Mouse (Mus musculus) hindbrain, embryonic 10.5 days (tissue): ENCODE results near the gene Plcb3. TPM values are rescaled to one million over a fixed set of nuclear protein-coding genes. Genes with fewer than 3 reads are reported as not detected.
A peak's percentile ranks its signal among the peaks of the same experiment; 100 is the strongest.

Experiments
- DNase-seq: peaks from one replicate; pipeline ENCODE4 v3.0.0-alpha.2; 2017; ENCODE audit warnings: low spot score
- H3K27ac ChIP-seq: fragments of 300-500 bp; sonication (generic); 2 replicates; pipeline ENCODE4 v1.5.1; 2016; ENCODE audit warnings: mild to moderate bottlenecking, moderate library complexity
- H3K27me3 ChIP-seq: fragments of 300-500 bp; sonication (generic); 2 replicates; pipeline ENCODE4 v1.6.1; 2016; ENCODE audit warnings: mild to moderate bottlenecking; ENCODE audit not compliant: poor library complexity, insufficient read depth, severe bottlenecking
- H3K36me3 ChIP-seq: fragments of 300-500 bp; sonication (generic); 2 replicates; pipeline ENCODE4 v1.6.1; 2016; ENCODE audit warnings: mild to moderate bottlenecking, moderate library complexity
- H3K4me1 ChIP-seq: fragments of 300-500 bp; sonication (generic); replicated peaks from 2 replicates; pipeline ENCODE4 v1.6.1; 2016; ENCODE audit warnings: mild to moderate bottlenecking
- H3K4me3 ChIP-seq: fragments of 300-500 bp; sonication (generic); 2 replicates; pipeline ENCODE4 v1.5.1; 2016; ENCODE audit warnings: mild to moderate bottlenecking, moderate library complexity
- H3K9me3 ChIP-seq: fragments of 300-500 bp; sonication (generic); 2 replicates; pipeline ENCODE4 v1.6.1; 2016; ENCODE audit warnings: mild to moderate bottlenecking, moderate library complexity
- WGBS: fragments of 180-500 bp; shearing (Covaris S2); methylation state at CpG from one replicate; pipeline ENCODE4 v1.1.7; 2016; 5-methylcytosine and 5-hydroxymethylcytosine counted together
- polyA plus RNA-seq: library from polyadenylated mRNA; unstranded; fragments of >200 nt; fragmentation: Nextera tagmentation; extraction: Ambion mirVana; gene quantifications from 2 replicates; pipeline ENCODE4 v1.2.1, GENCODE M21; 2016

Plcb3 gene
- polyA plus RNA-seq, 1 experiment from 2014 or later: 22.3 TPM

DNA sequence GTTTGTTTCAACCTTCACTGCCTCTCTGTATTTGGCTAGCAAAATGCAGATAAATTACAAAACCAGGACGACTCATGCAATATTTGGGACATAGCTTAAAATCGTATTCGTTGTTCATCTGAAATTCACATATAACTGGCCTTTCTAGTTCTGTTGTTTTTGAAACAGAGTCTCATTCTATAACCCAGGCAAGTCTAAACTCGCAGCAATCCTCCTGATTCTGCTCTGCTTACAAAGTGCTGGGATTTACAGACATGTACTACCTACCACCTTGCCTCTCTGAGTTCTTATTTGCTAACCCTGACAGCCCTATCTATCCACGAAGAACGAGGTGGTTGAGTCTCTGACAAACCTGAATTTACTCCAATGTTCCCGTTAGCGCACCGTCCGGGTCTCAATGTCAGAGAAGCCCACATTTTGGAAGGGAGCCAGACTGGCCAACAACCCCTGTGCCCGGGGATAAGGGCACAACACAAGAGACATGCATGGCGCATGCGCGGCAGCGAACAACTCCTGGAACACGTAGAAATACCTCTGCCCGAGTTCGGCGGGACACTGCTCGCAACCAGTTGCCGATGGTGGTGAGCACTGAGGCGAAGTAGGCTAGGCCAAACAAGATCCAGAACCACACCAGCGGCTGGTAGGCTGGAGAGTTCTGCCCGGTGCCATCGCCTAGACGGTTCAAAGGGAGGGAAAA is 49.6 kb downstream of the Plcb3 start:
- DNase-seq: peak; percentile 46
- H3K27me3 ChIP-seq: peaks cover 97% of the 10 kb centered on the region
- H3K4me1 ChIP-seq: peaks cover 43% of the 10 kb centered on the region
- 10% methylated on average over 26 of the region's 26 CpGs for WGBS
- H3K36me3 ChIP-seq: no peaks in the 10 kb centered on the region
- peak overlapping the region; percentile 36 for H3K4me3 ChIP-seq
- H3K27ac ChIP-seq: no peak overlapping the region
- 0 out of 2 replicates have a peak, but pooled peaks cover 2% of the 10 kb centered on the region for H3K9me3 ChIP-seq

- peaks cover 87% of the 10 kb centered on the region for H3K27me3 ChIP-seq
- no peak overlapping the region for H3K27ac ChIP-seq
- H3K9me3 ChIP-seq: 0 out of 2 replicates have a peak, but pooled peaks cover 2% of the 10 kb centered on the region
- no peaks in the 10 kb centered on the region for H3K36me3 ChIP-seq
- peak; percentile 22 for DNase-seq
- peak overlapping the region; percentile 14 for H3K4me3 ChIP-seq
- WGBS: 4% methylated on average over 40 of the region's 40 CpGs
- H3K4me1 ChIP-seq: peaks cover 42% of the 10 kb centered on the region
These were observed 50.5 kb downstream of the Plcb3 start for GRCm38 (mm10) chr19:6925611-6926329.

DNA sequence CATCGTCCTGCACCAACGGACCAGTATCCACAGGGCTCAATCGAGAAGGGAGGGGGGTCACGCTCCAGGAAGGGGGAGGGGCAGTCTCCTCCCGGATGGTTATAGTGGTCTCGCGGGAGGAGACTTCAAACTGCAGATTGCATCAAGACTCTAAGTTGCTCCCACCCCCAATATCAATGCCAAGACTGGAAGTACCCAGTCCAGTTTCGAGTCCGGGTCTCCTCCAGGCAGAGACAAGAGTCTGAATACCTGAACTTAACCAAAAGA is 51.0 kb downstream of the Plcb3 start, which contains the start of gene Catsperz:
Gene Catsperz, minus strand, starts transcription at position 74 of the 267 bp plus-strand sequence.
- H3K4me1 ChIP-seq: peaks cover 48% of the 10 kb centered on the region
- WGBS: 2% methylated on average over 9 of the region's 9 CpGs
- peaks cover 82% of the 10 kb centered on the region for H3K27me3 ChIP-seq
- no peaks in the 10 kb centered on the region for H3K36me3 ChIP-seq
- DNase-seq: no peak
- peak within 1 kb of the TSS; percentile 20 for H3K4me3 ChIP-seq
- 0 out of 2 replicates have a peak, but pooled peaks cover 2% of the 10 kb centered on the region for H3K9me3 ChIP-seq
- H3K27ac ChIP-seq: no peak within 1 kb of the TSS

DNA sequence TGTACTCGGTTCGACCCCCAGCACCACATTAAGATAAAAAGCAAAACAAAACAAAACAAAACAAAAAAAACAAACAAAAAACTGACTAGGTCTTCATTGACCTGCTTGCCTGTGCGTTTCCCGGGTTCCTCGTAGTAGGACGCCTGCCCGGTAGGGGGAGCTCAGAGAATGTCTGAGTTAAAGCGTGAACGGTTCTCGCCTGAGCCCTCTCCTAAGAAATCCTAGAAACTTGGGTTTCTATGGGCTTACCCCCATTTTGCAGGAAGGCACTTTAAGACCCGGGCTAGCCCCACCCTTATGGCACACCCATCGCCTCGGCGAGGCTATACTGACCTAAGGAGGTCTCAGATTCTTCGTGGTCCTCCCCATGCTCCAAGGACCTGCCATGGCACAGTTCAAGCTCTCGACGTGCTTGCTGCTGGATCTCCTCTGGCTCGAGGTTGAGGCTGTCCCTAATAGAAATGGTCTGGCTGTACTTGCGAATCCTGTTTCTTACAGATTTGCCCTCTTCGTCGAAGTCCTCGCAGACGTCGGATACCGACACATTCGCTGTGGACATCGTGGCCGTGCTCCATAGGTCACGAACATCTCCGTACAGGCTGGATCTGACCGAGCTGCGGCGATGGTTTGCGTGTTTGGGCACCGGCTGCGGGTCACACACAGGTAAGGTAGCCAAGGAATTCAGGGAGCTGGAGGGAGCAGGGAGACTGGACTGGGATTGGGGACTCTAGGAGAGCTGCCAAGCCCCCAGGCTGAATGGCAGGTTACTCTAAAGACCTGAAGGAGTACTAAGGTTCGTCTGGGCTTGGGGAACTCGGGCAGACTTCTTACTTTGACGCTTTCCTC is 51.6 kb downstream of the Plcb3 start:
- 4% methylated on average over 39 of the region's 39 CpGs for WGBS

DNA sequence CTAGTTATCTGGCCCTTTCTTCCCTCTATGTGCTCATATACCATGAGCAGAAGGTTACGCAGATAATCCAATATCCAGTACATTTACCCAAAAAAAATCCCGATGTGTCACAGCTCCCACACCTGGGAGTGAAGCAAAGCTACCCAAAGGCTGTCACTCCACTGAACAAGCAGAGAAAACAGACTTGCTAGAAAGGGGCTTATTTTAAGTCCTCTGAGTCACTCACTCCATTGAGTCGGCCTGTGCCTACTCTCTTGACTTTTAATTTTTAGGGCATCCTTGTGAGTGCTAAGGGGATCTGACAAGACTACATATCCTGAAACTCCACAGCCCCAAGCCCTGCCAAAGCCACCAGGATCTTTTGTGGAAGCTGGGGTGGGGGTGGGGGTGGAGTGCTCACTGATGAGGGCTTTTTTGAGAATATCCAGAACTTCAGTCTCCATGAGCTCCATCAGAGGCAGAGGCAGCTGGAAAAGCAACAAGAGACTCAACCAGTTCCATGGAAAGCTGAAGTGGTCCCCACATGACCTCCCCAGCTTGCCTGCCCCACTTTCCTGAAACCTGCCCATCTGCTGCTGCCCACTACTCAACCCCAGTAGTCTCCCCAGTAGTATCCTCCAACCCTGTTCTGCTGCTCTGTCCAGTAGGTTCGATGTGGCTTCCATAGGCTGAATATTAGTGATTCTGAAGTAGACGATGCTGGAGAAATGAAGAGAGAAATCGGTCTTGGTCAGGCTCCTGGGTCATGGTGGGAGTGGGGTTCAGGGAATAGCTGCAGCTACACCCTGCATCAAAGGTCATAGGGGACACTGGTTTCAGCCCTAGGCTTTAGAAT is 53.2 kb downstream of the Plcb3 start:
- peaks cover 61% of the 10 kb centered on the region for H3K27me3 ChIP-seq
- peak overlapping the region; percentile 81 for H3K4me3 ChIP-seq
- 0 out of 2 replicates have a peak, but pooled peaks cover 2% of the 10 kb centered on the region for H3K9me3 ChIP-seq
- DNase-seq: no peak
- H3K4me1 ChIP-seq: peaks cover 54% of the 10 kb centered on the region
- no peaks in the 10 kb centered on the region for H3K36me3 ChIP-seq
- WGBS: 62% methylated on average over 6 of the region's 6 CpGs
- H3K27ac ChIP-seq: no peak overlapping the region

More for the DNA sequence above, 51.6 kb downstream of the Plcb3 start:
- Histone ChIP-seq H3K4me1 (peaks cover 53% of the 10 kb centered on the region), H3K36me3 (no peaks in the 10 kb centered on the region), H3K9me3 (0 out of 2 replicates have a peak, but pooled peaks cover 2% of the 10 kb centered on the region), H3K27me3 (peaks cover 76% of the 10 kb centered on the region), H3K4me3 (peak overlapping the region; percentile 20), H3K27ac (no peak overlapping the region)
- peak; percentile 76 for DNase-seq

- DNase-seq: peak; percentile 100
- peaks cover 50% of the 10 kb centered on the region for H3K4me1 ChIP-seq
- peaks cover 49% of the 10 kb centered on the region for H3K27me3 ChIP-seq
- H3K27ac ChIP-seq: peak within 1 kb of the TSS; percentile 97
- 0 out of 2 replicates have a peak, but pooled peaks cover 2% of the 10 kb centered on the region for H3K9me3 ChIP-seq
- peak within 1 kb of the TSS; percentile 81 for H3K4me3 ChIP-seq
- 1% methylated on average over 66 of the region's 66 CpGs for WGBS
- no peaks in the 10 kb centered on the region for H3K36me3 ChIP-seq
These were observed 54.4 kb downstream of the Plcb3 start, which contains the start of gene Esrra for GRCm38 (mm10) chr19:6921647-6922567. Esrra (minus strand) TSS chr19:6921813.

DNA sequence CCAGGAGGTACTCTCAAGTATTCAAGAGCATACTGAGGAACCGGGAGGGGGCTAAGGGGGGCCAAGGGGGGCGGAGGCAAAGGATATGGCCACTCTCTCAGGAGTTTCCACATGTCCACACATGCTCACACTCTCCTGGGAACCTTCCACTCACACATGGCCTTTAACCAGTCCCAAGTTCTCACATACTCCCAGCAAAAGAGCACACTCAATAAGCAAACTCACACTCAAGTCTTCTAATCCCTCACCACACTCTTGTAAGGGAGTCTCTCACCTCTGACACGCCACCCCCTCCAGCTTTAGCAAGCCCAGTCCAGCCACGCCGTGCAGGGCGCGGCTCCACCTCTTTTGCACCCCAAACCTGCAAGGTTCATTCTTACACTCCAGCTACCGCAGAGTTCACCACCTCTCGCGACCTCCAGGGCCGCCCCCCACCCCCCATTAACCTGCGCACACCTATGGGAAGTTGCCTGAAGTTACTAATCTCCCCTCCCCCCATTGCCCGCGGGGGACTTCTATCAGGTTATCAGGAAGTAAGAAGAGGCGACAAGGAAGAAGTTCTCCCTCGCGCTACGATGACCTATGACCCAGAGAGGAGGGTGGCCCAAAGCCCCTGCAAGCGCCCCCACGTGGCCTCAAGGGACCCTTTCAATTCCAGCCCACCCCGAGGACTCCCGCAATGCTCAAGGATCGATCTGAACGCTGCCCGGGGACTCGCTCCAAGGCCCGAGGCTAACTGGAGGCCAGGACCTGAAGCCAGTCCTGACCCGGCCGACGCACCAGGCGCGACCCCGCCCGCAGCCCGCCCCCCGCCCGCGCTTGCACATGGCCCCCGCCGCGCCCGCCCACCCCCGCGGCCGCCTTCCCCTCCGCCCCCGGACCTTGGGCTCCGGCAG is 55.3 kb downstream of the Plcb3 start:
- peak; percentile 70 for DNase-seq
- 1% methylated on average over 48 of the region's 48 CpGs for WGBS
- Histone ChIP-seq H3K9me3 (no peaks in the 10 kb centered on the region), H3K27ac (peak overlapping the region; percentile 97), H3K36me3 (no peaks in the 10 kb centered on the region), H3K27me3 (peaks cover 39% of the 10 kb centered on the region), H3K4me3 (peak overlapping the region; percentile 81), H3K4me1 (peaks cover 43% of the 10 kb centered on the region)

- peak overlapping the region; percentile 97 for H3K27ac ChIP-seq
- no peaks in the 10 kb centered on the region for H3K36me3 ChIP-seq
- H3K4me1 ChIP-seq: peaks cover 34% of the 10 kb centered on the region
- H3K27me3 ChIP-seq: peaks cover 31% of the 10 kb centered on the region
- peak overlapping the region; percentile 81 for H3K4me3 ChIP-seq
- no peaks in the 10 kb centered on the region for H3K9me3 ChIP-seq
- peak; percentile 39 for DNase-seq
- WGBS: 42% methylated on average over 8 of the region's 8 CpGs
These were observed 56.2 kb downstream of the Plcb3 start for GRCm38 (mm10) chr19:6919876-6920740.

- Histone ChIP-seq H3K36me3 (0 out of 2 replicates have a peak, but pooled peaks cover 2% of the 10 kb centered on the region), H3K27ac (no peak overlapping the region), H3K4me1 (peaks cover 27% of the 10 kb centered on the region), H3K4me3 (no peak overlapping the region), H3K9me3 (no peaks in the 10 kb centered on the region), H3K27me3 (peaks cover 24% of the 10 kb centered on the region)
- DNase-seq: no peak
These were observed 56.8 kb downstream of the Plcb3 start for GRCm38 (mm10) chr19:6919431-6919830.

DNA sequence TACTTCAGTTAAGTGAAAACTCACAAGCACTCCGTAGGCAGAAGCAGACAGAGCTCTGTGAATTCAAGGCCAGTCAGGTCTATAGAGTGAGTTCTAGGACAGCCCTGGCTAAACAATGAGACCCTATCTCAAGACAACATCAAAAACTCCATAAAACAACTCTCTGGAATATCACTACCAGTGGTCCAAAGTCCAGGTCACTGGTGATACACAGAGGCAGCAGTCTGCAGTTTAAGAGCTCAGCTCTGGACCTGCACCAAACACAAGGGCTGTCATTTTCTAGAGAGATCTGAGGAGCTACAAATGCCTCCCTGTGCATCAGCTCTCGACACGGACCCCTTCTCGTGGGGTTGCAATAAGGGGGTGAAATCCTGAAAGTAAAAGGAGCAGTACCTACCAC is 57.9 kb downstream of the Plcb3 start:
- Histone ChIP-seq H3K36me3 (peaks cover 13% of the 10 kb centered on the region), H3K27ac (no peak overlapping the region), H3K27me3 (peaks cover 13% of the 10 kb centered on the region), H3K4me1 (peaks cover 31% of the 10 kb centered on the region), H3K4me3 (no peak overlapping the region), H3K9me3 (no peaks in the 10 kb centered on the region)
- DNase-seq: no peak
- 95% methylated on average over 4 of the region's 4 CpGs for WGBS
